Mouse (Mus musculus) limb, embryonic 15.5 days (tissue): Measurements from ENCODE around the gene L3mbtl4. TPM values are rescaled to one million over a fixed set of nuclear protein-coding genes. Genes with fewer than 3 reads are reported as not detected.

ENCODE experiments used
- ATAC-seq: fragments of 200-750 bp; cut with Nextera tagmentation; 2 replicates; pipeline ENCODE4 v1.8.0; 2017; ENCODE audit warnings: low read depth, moderate TSS enrichment; ENCODE audit not compliant: insufficient number of reproducible peaks, low FRiP score, low TSS enrichment
- H3K27ac ChIP-seq: fragments of 300-500 bp; sonication (generic); 2 replicates; pipeline ENCODE4 v1.5.1; 2015; ENCODE audit warnings: moderate library complexity, mild to moderate bottlenecking, inconsistent platforms
- H3K27me3 ChIP-seq: fragments of 300-500 bp; sonication (generic); 2 replicates; pipeline ENCODE4 v1.6.1; 2015; ENCODE audit warnings: inconsistent platforms
- H3K36me3 ChIP-seq: fragments of 300-500 bp; sonication (generic); 2 replicates; pipeline ENCODE4 v1.6.1; 2015; ENCODE audit warnings: inconsistent platforms
- H3K4me1 ChIP-seq: fragments of 300-500 bp; sonication (generic); 2 replicates; pipeline ENCODE4 v1.6.1; 2015; ENCODE audit warnings: inconsistent platforms
- H3K4me2 ChIP-seq: fragments of 300-500 bp; sonication (generic); 2 replicates; pipeline ENCODE4 v1.6.1; 2015; ENCODE audit warnings: mild to moderate bottlenecking, inconsistent platforms
- H3K4me3 ChIP-seq: fragments of 300-500 bp; sonication (generic); 2 replicates; pipeline ENCODE4 v1.5.1; 2015; ENCODE audit warnings: mild to moderate bottlenecking, inconsistent platforms
- H3K9ac ChIP-seq: fragments of 300-500 bp; sonication (generic); 2 replicates; pipeline ENCODE4 v1.6.1; 2015; ENCODE audit warnings: inconsistent platforms
- H3K9me3 ChIP-seq: fragments of 300-500 bp; sonication (generic); 2 replicates; pipeline ENCODE4 v1.6.1; 2016; ENCODE audit warnings: inconsistent platforms
- WGBS: fragments of 180-500 bp; shearing (Covaris S2); methylation state at CpG from one replicate; pipeline ENCODE4 v1.1.7; 2015; 5-methylcytosine and 5-hydroxymethylcytosine counted together
- polyA plus RNA-seq: library from polyadenylated mRNA; unstranded; fragments of >200 nt; fragmentation: Nextera tagmentation; extraction: Ambion mirVana; gene quantifications from 2 replicates; pipeline ENCODE4 v1.2.1, GENCODE M21; 2015

L3mbtl4 gene
- polyA plus RNA-seq, 1 experiment from 2014 or later: 0.13 TPM

DNA sequence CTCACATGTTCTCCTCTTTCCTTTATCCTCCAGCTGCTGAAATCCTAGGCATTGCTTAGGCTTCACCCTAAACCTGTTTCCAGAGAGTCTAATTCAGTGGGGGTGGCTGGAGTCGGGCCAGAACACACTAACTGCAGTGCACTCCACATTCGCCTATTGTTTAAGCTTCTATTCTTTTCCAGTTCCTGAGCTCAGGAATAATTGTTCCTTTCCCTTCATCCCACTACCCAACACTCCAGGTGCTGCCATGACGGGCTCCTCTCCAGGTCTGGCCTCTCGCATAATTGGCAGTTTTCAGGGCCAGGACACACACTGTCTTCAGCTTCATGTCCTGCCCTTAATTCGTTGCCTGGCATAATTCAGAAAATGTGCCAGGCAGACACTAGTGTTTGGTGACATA, 437.1 kb downstream of the L3mbtl4 start:
- Histone ChIP-seq H3K4me3 (no peak overlapping the region), H3K36me3 (no peaks in the 10 kb centered on the region), H3K27ac (no peak overlapping the region), H3K9me3 (no peaks in the 10 kb centered on the region), H3K9ac (no peak overlapping the region), H3K27me3 (no peaks in the 10 kb centered on the region), H3K4me2 (no peak overlapping the region), H3K4me1 (no peaks in the 10 kb centered on the region)
- 64% methylated on average over 5 of the region's 5 CpGs for WGBS
- no peak for ATAC-seq

DNA sequence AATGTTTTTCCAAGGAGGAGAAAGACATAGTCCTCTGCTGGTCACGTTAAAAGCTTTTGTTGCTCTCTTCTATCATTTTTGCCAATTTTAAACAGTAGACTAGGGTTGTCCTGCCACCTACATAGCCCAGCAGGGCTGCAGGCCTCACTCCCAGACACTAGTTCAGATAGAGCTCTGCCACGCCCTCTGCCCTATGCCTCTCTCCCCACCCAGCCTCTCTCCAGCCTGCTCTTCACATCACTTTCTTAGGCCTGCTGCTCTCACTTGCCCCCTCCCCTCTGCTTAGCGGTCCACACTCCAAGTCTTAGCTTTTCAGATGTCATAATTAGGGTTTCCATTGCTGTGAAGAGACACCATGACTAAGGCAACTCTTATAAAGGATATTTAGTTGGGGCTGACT, 437.8 kb downstream of the L3mbtl4 start:
- WGBS: 73% methylated on average over 3 of the region's 3 CpGs
- Histone ChIP-seq H3K4me1 (no peaks in the 10 kb centered on the region), H3K9me3 (no peaks in the 10 kb centered on the region), H3K27ac (no peak overlapping the region), H3K4me2 (no peak overlapping the region), H3K27me3 (no peaks in the 10 kb centered on the region), H3K36me3 (no peaks in the 10 kb centered on the region), H3K4me3 (no peak overlapping the region), H3K9ac (no peak overlapping the region)
- no peak for ATAC-seq

DNA sequence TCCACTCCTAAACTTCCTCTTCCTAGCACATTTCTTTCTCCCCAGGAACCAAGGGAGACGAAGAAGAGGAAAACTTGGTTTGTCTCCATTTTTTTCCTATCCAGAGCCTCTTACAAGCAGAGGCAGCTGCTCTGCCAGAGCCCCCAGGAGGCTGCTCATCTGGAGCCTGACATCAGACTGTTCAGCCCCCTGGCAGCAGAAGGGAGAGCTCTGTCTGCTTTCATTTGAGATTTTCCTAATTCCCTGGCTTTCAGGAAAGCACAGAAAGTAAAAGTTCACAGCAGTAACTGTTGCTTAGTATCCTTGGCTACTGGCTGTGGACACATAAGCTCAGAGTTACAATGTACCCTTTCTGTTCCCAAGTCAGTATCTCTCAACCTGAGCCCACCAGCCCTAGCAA, 474.7 kb downstream of the L3mbtl4 start:
- Histone ChIP-seq H3K36me3 (no peaks in the 10 kb centered on the region), H3K4me3 (no peak overlapping the region), H3K9ac (no peak overlapping the region), H3K4me2 (no peak overlapping the region), H3K27ac (no peak overlapping the region), H3K4me1 (0 out of 2 replicates have a peak, but pooled peaks cover 10% of the 10 kb centered on the region), H3K27me3 (no peaks in the 10 kb centered on the region), H3K9me3 (no peaks in the 10 kb centered on the region)
- WGBS: 48% methylated on average over 1 of the region's 1 CpGs
- no peak for ATAC-seq

DNA sequence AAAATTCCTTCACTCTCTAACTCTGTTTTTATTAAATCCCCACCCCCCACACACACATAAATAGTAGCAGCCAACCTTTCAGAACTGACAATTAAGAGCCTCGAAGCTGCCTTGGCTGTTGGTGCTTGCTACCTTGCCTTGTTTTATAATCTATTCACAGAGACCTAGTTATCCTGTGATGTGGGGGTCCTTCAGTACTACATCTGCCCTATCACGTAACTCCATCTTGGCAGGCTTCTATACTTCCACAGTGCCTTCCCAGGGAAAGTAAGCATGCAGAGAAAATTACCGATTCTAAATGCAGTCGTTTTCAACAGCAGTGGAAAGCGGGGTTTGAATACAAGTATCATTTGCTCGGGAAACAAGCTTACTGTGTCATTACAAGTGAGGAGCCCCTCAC, 476.9 kb downstream of the L3mbtl4 start:
- H3K36me3 ChIP-seq: no peaks in the 10 kb centered on the region
- H3K4me2 ChIP-seq: no peak overlapping the region
- H3K27me3 ChIP-seq: no peaks in the 10 kb centered on the region
- 0 out of 2 replicates have a peak, but pooled peaks cover 10% of the 10 kb centered on the region for H3K4me1 ChIP-seq
- WGBS: 41% methylated on average over 6 of the region's 6 CpGs
- no peak for ATAC-seq
- no peaks in the 10 kb centered on the region for H3K9me3 ChIP-seq
- H3K27ac ChIP-seq: no peak overlapping the region
- H3K9ac ChIP-seq: no peak overlapping the region
- H3K4me3 ChIP-seq: no peak overlapping the region

DNA sequence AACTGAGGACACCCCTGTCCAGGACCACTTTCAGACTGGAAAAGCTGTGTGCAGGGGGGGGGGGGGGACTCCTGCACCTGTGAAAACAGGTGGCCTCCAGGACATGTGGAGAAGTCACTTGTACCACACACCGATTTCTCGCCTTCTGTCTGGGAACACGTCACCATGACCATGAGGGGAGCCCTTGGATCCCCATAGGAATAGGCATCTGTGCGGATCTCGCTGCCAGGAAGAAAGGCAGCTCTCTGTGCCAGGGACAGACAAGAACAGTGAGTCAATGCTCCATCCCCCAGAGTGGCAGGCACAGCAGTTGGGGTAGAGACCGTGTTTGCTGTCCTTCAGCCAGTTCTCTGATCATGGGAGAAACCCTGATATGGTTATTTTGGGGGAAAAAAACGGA, 479.5 kb downstream of the L3mbtl4 start:
- no peak overlapping the region for H3K4me3 ChIP-seq
- 64% methylated on average over 7 of the region's 7 CpGs for WGBS
- no peak overlapping the region for H3K9ac ChIP-seq
- no peak overlapping the region for H3K4me2 ChIP-seq
- no peak overlapping the region for H3K27ac ChIP-seq
- ATAC-seq: no peak
- H3K36me3 ChIP-seq: no peaks in the 10 kb centered on the region
- no peaks in the 10 kb centered on the region for H3K9me3 ChIP-seq
- H3K4me1 ChIP-seq: 0 out of 2 replicates have a peak, but pooled peaks cover 10% of the 10 kb centered on the region
- no peaks in the 10 kb centered on the region for H3K27me3 ChIP-seq

DNA sequence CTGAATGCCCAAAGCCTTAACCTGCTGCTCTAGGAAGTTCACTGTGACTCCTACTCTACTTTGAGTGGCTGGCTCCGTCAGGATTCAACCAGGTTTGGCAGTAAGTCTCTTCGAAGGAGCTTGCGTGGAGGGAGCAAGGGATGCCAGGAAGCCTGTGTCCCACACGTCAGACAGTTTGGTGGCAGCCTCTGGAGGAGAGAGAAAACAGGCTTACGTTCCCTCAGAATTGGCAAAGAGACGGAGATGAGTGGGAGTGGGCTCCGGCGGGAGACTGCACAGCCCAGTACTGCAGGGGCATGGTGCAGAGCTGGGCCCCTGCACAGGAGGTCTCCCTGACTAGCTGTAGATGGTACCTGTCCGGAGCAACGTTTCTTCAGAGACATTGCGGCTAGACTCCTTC, 481.2 kb downstream of the L3mbtl4 start:
- WGBS: 90% methylated on average over 11 of the region's 11 CpGs
- Histone ChIP-seq H3K9ac (no peak overlapping the region), H3K4me1 (0 out of 2 replicates have a peak, but pooled peaks cover 6% of the 10 kb centered on the region), H3K9me3 (no peaks in the 10 kb centered on the region), H3K4me3 (no peak overlapping the region), H3K27ac (no peak overlapping the region), H3K4me2 (no peak overlapping the region), H3K27me3 (no peaks in the 10 kb centered on the region), H3K36me3 (no peaks in the 10 kb centered on the region)
- ATAC-seq: no peak

DNA sequence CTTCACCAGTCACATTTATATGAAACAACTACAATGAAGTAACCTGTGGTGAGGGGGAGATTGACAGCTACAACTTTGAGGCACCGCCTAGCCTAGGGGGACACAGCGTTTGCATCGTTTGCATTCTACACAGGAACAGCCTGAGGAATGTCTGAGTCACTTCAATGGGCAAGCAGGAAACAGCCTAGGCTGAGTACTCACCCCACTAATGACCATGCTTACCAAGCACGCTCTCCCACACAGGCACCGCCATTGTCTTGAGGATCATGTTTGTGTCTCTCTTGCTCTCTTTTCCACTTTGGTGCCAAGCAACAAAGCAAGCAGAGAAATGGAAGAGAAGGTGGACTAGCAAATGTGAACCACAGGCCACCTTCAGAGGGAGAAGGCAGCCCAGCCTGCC, 484.8 kb downstream of the L3mbtl4 start:
- H3K4me2 ChIP-seq: no peak overlapping the region
- no peaks in the 10 kb centered on the region for H3K27me3 ChIP-seq
- 60% methylated on average over 5 of the region's 5 CpGs for WGBS
- H3K9me3 ChIP-seq: no peaks in the 10 kb centered on the region
- H3K36me3 ChIP-seq: no peaks in the 10 kb centered on the region
- no peak overlapping the region for H3K9ac ChIP-seq
- no peak for ATAC-seq
- H3K4me1 ChIP-seq: no peaks in the 10 kb centered on the region
- no peak overlapping the region for H3K27ac ChIP-seq
- H3K4me3 ChIP-seq: no peak overlapping the region

DNA sequence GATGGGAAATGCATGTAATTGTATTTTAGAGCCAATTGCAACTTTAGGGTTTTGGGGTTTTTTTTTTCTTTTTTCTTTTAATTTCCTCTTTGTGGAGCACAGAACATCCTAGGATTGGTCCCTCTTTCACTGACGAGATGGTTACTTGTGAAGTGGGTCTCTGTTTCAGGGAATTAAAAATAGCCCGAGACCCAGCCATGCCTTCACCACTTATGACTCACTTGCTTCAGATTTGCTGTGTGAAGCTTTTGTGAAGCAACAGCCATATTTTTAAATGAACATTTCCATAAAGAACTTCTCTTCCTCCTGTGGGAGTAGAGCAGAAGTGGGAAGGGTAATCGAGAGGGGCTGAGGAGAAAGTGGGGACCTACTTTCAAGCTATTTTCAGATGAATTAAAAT, 485.3 kb downstream of the L3mbtl4 start:
- H3K4me1 ChIP-seq: no peaks in the 10 kb centered on the region
- no peak overlapping the region for H3K4me3 ChIP-seq
- WGBS: 73% methylated on average over 3 of the region's 3 CpGs
- H3K9me3 ChIP-seq: no peaks in the 10 kb centered on the region
- no peak overlapping the region for H3K9ac ChIP-seq
- no peak overlapping the region for H3K27ac ChIP-seq
- no peak for ATAC-seq
- H3K36me3 ChIP-seq: no peaks in the 10 kb centered on the region
- no peaks in the 10 kb centered on the region for H3K27me3 ChIP-seq
- H3K4me2 ChIP-seq: no peak overlapping the region

DNA sequence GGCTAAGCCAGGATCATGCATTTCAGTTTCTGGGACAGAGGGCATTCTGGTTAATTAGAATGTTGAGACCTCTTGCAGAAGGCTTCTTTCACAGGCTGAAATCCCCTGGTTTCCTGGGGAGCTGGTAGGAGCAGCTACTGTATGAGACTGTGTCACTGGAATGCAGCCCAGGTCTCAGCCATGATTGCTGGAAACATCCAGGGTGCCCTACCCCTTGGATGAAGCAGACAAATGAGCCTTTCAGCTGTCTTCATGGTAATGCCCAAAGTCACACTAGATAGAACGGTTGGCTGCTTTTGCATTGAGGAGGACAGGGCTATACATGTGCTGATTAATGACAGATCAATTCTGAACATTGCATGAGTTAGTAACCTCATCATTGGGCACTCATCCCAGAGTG, 486.4 kb downstream of the L3mbtl4 start:
- 76% methylated on average over 1 of the region's 1 CpGs for WGBS

DNA sequence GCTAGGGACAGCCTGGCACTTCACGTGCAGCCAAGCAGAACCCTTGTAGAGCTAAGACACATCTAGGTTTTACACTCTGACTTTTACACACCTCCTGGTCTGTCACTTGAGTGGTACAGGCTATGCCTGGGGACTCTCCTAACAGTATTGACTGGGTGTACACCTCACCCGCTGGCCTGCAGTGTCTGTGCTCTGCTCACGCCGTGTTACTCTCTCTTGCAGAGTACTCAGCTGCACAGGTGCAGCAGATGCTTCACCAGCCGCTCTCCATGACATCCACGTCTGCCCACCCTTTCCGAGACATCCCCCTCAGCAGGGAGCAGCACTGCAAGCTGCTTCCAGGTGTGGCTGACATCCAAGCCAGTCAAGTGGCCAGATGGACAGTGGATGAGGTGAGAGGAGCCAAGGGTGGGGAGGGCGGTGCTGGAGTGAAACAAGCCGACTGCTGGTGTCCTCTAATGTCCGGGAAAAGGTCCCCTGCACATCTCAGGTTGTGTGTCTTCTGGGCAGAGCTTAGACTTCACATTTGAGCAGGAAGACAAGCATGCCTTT, 490.8 kb downstream of the L3mbtl4 start:
- Histone ChIP-seq H3K4me3 (no peak overlapping the region), H3K4me1 (no peaks in the 10 kb centered on the region), H3K27me3 (no peaks in the 10 kb centered on the region), H3K9ac (no peak overlapping the region), H3K27ac (no peak overlapping the region), H3K36me3 (no peaks in the 10 kb centered on the region), H3K4me2 (no peak overlapping the region), H3K9me3 (no peaks in the 10 kb centered on the region)
- ATAC-seq: no peak
- 73% methylated on average over 10 of the region's 10 CpGs for WGBS

More for the DNA sequence above, 486.4 kb downstream of the L3mbtl4 start:
- H3K9me3 ChIP-seq: no peaks in the 10 kb centered on the region
- H3K36me3 ChIP-seq: no peaks in the 10 kb centered on the region
- H3K27me3 ChIP-seq: no peaks in the 10 kb centered on the region
- ATAC-seq: no peak
- H3K4me1 ChIP-seq: no peaks in the 10 kb centered on the region
- no peak overlapping the region for H3K4me3 ChIP-seq
- H3K27ac ChIP-seq: no peak overlapping the region
- H3K9ac ChIP-seq: no peak overlapping the region
- H3K4me2 ChIP-seq: no peak overlapping the region

DNA sequence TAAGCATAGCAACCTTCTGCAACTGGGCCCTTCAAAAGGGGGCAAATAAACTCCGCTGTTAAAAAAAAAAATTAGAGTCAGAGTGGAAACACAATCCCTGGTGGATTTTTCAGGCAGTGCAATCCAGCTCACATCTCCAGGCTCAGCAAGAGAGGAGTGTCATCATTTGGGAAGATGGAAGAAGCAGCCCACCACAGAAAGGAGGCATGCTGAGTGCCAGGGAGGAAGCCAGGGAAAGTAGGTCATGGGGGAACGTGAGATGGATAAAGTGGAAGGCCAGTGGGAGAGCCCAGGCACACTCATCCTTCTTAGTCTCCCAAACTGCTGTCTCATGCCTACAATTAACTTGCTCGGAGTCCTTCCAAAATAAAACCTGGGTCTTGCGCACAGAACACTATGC, 496.0 kb downstream of the L3mbtl4 start:
- 75% methylated on average over 4 of the region's 4 CpGs for WGBS
- Histone ChIP-seq H3K9me3 (no peaks in the 10 kb centered on the region), H3K4me2 (no peak overlapping the region), H3K27me3 (no peaks in the 10 kb centered on the region), H3K36me3 (no peaks in the 10 kb centered on the region), H3K27ac (no peak overlapping the region), H3K4me3 (no peak overlapping the region), H3K4me1 (no peaks in the 10 kb centered on the region), H3K9ac (no peak overlapping the region)
- no peak for ATAC-seq

DNA sequence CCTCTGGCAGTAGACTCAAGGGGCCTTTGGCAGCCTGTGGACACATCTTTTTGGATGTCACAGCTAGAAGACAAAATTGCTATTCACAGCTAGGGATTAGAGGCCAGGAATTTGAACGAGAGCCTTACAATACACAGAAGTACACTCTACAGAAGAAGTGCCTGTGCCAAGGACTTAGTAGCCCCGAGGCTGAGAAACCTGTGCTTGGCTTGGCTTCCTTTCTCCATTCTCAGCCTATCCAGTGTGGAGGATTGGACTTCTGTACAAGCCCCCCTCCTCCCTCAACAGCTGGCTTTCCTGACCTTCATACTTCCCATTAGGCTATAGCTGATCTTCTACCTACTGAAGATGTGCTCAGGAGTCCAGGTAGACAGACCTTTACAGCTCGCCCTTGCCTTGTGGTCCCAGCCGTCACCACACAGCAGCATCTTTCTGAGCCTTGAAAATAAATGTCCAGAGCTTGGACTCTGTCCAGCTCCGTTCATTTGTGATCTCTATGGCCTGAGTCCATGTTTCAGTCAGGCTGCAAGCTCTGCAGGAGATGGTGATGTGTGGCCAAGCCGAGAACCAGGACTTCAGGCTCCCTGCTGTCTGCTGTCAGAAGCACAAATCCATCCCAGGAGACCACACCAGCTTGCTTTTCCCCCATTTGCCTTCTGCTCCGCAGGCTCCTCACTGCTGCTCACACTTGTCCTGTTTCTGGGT, 497.6 kb downstream of the L3mbtl4 start:
- no peaks in the 10 kb centered on the region for H3K27me3 ChIP-seq
- H3K4me1 ChIP-seq: no peaks in the 10 kb centered on the region
- no peak overlapping the region for H3K9ac ChIP-seq
- no peaks in the 10 kb centered on the region for H3K9me3 ChIP-seq
- no peaks in the 10 kb centered on the region for H3K36me3 ChIP-seq
- H3K4me3 ChIP-seq: no peak overlapping the region
- 58% methylated on average over 7 of the region's 7 CpGs for WGBS
- ATAC-seq: no peak
- no peak overlapping the region for H3K27ac ChIP-seq
- no peak overlapping the region for H3K4me2 ChIP-seq
